Mouse (Mus musculus): ENCODE data around the gene 4930512M02Rik.
"Not testable (repeated sequence)": the region's sequence is repeated elsewhere in the genome, so short reads cannot be mapped to it uniquely, and the experiment has no call there.

DNA sequence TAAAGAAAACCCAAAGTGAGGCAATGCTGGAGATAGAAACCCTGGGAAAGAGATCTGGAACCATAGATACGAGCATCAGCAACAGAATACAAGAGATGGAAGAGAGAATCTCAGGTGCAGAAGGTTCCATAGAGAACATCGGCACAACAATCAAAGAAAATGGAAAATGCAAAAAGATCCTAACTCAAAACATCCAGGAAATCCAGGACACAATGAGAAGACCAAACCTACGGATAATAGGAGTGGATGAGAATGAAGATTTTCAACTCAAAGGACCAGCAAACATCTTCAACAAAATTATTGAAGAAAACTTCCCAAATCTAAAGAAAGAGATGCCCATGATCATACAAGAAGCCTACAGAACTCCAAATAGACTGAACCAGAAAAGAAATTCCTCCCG lies at the start of gene 4930512M02Rik:
- not testable (repeated sequence) for TF ChIP-seq CTCF (conservative IDR thresholded peaks at IDR 0.05; ENCODE audit: insufficient read depth, insufficient read length, low read depth, low read length); POLR2A (IDR thresholded peaks at IDR 0.05; ENCODE audit: low read depth, low read length)

Measured in kidney, adult 2 months (tissue).